Mouse (Mus musculus) liver, postnatal 0 days (tissue): ENCODE results near the gene Gm30191.

ENCODE experiments used
- CTCF ChIP-seq: sonication (generic); IDR thresholded peaks from 2 replicates; pipeline ENCODE4 v1.5.1; 2016; ENCODE audit warnings: antibody characterized with exemption, low read depth
- EP300 ChIP-seq: IDR thresholded peaks from 2 replicates; pipeline ENCODE4 v1.6.1; 2016; ENCODE audit warnings: antibody characterized with exemption, low read depth, mild to moderate bottlenecking

DNA sequence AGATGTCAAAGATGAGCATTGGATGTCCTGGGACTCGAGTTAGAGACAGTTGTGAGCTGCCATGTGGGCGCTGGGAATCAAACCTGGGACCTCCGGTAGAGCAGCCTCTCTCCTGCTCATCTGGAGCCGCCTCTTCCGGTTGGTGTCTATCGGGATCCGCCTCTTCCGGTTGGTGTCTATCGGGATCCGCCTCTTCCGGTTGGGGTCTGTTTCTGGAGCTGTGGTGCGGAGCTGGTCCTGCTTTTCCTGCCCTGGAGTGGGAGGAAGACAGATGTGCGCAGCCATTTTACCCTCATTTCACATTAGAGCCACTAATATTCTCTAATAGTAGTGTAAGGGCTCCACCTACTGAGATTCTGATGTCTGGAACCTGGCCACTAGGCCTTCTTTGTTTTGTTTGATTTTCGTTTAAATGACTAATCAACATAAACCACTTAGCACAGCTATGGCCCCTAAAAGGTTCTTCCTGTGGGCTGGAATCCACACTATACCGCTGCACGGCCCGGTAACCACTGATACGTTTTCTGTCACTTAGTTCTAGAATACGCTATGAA lies 21.4 kb downstream of the Gm30191 start:
- TF ChIP-seq CTCF (no peak), EP300 (no peak)
